Mouse (Mus musculus) cerebellum, adult 18-20 months (tissue): Measurements from ENCODE around the gene Gm20498.
A peak's percentile ranks its signal among the peaks of the same experiment; 100 is the strongest.
"Not testable (repeated sequence)": the region's sequence is repeated elsewhere in the genome, so short reads cannot be mapped to it uniquely, and the experiment has no call there.

Source experiments
- DNase-seq, 2 experiments: peaks; one replicate each; pipeline ENCODE4 v3.0.0; 2021

Gm20498 gene

GRCm38 (mm10) chr12:81532316-81533028 lies at the start of gene Gm20498, which contains the start of gene Synj2bp:
Gm20498 (minus strand) TSS chr12:81532905.
Synj2bp (minus strand) TSS chr12:81532911.
- DNase-seq = peak; percentile 90 to 93

DNA sequence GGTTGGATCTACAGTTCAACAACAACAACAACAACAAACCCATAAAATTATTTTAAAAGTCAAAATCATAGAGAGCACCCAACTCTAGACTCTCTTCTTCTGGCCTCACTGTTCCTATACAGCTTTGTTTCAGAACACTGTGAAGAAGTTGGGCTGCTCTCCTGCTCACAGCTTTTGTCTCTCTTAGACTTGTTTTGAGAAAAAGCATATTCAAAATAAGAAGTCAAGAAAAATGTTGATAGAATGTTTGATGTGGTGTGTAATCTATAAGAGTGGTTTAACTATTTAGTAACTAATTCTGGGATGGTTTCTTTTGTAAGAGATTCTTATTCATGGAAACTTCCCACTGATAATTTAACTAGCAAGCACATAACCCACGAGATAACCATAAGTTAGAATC lies 35.7 kb upstream of the Gm20498 start, which contains the start of gene Adam21:
Gene Adam21 (minus strand): TSS at position 101 of the 400 bp plus-strand sequence.
- no peak for DNase-seq

DNA sequence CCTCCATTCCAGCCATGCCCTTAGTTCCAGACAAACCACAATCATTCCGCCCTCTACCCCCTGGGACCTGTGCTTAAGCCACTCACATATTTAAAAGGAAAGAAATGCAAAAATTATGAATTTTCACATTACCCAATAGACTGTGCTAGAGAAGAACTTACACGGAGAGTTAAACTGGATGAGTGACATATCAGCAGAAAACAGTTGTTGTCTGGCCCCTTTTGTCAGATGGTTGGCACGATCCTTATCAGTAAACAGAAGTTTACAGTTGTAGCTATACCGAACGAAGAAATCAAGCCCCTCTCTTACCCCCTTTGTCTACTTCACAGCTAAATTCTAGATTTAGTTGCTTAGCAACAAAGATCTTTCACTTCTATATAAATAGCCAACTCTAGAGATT lies 35.2 kb upstream of the Gm20498 start:
- no peak for DNase-seq

DNA sequence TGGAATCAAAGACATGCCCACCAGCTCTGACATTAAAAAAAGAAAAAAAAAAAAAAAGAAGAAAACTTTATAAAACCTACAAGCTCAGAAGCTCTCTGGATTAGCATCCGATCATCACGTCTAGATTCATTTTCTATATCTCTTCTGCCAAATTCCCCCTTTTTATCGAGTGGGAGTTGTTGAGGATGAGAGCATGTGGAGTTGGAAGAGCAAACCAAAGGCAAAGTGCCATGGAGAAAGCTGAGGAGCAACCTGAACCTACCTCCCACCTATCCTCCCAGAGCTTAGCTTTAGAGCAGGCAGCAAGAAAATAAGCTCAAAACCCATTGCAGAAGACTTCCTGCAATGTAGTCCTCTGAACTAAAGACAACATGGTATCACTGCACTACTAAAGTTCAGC lies 31.5 kb upstream of the Gm20498 start:
- no peak for DNase-seq

GRCm38 (mm10) chr12:81549286-81549685 lies 16.6 kb upstream of the Gm20498 start:
- no peak for DNase-seq

DNA sequence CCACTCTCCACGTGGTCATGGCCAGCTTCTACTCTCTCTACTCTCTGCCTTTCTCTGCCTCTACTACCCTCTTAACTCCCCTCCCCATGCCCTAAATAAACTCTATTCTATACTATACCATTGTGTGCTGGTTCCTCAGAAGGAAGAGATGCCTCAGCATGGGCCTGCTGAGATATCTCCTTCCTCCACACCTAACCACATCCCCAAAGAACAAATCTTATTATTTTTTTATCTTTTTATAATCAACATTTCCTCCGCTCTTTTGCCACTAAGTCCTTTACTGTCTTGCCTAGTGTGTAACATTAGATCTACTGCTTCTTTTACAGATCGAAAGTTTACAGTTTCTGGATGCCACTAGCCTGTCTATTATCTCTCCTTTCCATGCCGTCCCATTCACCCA lies 14.5 kb upstream of the Gm20498 start:
- no peak for DNase-seq

- no peak for DNase-seq
These were observed 319 bp upstream of the Gm20498 start for GRCm38 (mm10) chr12:81533029-81533419.

GRCm38 (mm10) chr12:81530587-81530986 lies 2.1 kb downstream of the Gm20498 start:
- DNase-seq = not testable (repeated sequence)

DNA sequence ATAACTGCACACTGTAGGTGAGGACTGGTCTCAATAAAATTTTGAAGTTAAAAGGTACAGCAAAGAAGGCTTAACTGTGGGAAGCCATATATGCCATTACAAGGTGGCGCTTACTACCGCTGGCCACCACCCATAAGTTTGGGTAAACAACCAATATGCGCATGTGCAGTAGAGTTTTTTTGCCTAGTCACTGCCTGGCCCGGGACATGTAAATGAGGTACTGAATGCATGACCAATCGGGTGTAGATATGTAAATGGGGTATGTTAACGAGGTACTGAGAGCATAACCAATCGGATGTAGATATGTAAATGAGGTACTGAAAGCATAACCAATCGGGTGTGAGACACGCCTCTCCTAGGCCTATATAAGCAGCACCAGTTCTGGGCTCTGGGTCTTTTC lies 35.8 kb downstream of the Gm20498 start:
- DNase-seq = not testable (repeated sequence)

GRCm38 (mm10) chr12:81490491-81490890 lies 42.2 kb downstream of the Gm20498 start:
- DNase-seq = no peak

DNA sequence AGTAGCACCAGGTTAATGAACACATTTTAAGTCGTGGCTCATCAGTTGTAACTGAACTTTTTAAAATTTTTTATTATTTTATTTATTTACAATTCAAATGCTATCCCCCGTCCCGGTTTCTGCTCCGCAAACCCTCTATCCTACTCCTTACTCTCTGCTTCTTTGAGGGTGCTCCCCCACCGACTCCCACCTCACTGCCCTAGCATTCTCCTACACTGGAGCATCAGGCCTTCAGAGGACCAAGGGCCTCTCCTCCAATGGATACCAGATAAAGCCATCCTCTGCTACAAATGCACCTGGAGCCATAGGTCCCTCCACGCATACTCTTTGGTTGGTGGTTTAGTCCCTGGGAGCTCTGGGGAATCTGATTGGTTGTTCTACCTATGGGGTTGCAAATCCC lies 47.4 kb downstream of the Gm20498 start:
- DNase-seq = peak in 1 of 2 experiments; percentile 16

DNA sequence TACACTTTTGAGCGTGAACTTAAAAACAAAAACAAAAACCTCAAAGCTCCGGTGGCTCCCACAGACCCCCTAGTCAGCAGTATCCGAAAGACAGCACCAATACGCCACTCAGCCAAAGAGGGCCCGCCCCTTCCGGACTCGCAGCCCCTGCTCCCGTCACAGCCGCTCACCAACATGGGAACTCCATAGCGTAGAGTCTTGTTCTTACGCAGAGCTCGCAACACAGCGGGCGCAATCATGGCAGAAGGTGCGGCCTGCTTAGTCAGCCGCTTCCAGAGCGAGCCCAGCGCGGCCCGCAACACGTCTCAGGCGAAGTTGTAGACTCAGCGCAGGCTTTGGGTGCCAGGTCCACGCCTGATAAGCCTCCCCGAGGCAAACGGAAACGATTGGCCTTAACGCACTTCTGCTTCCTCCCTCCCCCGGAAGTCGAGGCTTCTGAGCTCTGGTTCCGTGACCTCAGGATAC lies 47.9 kb downstream of the Gm20498 start, which contains the start of gene Cox16:
Gene Cox16 (minus strand): TSS at position 401 of the 465 bp plus-strand sequence.
- DNase-seq = peak; percentile 87

DNA sequence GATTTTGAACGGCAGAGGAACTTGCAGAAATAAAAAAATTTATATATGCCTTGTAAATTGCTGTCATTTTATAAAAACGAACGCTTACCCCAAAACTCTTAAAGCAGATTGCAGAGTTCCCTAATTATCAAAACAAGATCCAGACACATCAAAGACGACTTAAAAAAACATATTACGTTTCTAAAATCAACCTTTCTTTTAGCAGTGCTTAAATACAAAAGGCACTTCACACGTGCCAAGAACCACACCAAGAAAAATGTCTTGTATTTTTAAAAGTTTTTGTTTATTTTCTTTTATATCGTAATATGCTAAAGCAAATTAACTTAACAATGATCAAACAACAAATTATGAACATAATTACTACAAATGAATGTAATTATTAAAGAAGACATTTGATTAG lies 48.5 kb downstream of the Gm20498 start:
- DNase-seq = no peak

GRCm38 (mm10) chr12:81483656-81484055 lies 49.0 kb downstream of the Gm20498 start:
- DNase-seq = peak; percentile 15 to 36

- not testable (repeated sequence) for DNase-seq
These were observed 73.7 kb downstream of the Gm20498 start for GRCm38 (mm10) chr12:81459051-81459450.

DNA sequence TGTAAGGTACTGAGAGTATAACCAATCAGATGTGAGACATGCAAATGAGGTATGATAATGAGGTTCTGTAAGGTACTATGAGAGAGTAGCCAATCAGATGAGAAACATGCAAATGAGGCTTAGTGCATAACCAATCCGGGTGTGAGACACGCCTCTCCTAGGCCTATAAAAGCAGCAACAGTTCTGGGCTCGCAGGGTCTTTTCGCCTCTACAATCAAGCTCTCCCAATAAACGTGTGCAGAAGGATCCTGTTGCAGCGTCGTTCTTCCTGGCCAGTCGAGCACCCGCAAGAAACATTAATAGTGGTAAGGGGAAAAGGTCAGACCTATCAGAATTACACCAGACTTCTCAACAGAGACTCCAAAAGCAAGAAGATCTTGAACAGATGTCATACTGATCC lies 93.7 kb downstream of the Gm20498 start:
- not testable (repeated sequence) for DNase-seq

DNA sequence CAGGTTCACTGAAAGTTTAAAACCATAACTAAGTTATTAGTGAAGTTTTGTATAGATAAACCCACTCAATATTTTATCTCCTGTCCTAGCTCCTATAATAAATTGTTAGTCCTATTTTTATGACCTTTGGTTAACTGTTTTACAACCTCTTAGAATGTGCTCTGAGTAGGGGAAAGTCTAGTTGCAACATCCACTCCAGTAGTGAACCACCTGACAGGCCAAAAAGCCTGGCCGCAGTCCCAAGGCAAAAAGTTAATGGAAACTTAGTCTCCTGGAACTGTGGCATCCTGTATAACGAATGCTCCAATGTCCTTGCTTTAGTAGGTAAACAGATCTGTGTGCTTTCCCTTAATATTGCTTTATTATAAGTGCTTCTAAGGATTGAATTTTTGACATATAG lies 97.9 kb downstream of the Gm20498 start:
- not testable (repeated sequence) for DNase-seq

GRCm38 (mm10) chr12:81421846-81422245 lies 110.9 kb downstream of the Gm20498 start, which contains the start of gene Adam4:
Adam4 (minus strand) TSS chr12:81421946.
- no peak for DNase-seq

DNA sequence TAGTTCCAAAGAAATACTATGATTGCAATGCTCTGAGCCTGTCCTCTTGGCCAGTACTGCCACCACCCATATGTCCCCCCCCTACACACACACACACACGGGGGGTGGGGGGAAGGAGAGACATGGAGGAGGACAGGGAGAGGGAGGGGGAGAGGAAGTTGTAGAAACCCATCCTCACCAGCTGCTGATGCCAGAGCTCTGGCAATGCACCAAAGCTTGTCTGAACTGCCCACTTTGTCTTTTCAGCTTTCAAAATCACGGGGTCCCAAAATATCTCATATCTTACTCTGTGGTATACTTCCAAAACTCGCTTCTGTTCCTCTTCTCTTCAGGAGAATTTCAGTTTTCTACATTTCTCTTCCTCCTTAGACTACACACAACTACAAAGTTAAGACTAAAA lies 119.5 kb downstream of the Gm20498 start:
- no peak for DNase-seq

DNA sequence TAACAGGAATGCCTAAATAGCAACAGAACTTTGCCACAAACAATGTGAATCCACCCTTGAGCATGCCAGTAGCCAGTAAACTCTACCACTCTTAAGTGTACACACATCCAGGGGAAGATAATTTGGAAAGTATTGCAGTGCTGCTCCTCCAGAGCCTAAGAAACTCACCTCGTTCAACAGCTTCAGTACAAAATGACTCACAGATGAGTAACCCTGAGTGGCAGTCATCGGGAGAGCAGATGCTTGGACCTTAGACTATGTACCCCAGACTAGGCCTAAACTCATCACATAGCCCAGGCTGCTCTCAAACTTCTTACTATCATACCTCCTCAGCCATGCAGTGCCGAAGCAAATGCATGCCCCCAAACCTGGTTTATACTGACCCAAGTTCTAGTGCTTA lies 123.7 kb downstream of the Gm20498 start:
- DNase-seq = no peak

DNA sequence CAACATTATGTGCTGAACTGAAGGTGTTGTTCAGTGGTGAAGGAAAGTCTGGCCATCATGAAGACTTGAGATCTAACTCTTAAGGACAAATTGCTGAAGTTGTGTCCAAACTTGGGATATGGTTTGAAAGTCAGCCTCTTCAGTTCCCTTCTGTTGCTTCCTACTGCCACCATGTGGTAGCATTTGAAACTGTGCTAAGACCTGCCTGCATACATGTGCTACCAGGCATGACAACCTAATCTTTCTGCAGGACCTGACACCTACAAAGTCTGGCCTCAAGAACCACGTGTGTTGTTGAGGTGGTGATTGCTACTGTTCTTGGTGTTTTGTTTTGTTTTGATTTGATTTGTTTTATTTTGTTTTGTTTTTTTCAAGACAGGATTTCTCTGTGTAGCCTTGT lies 130.5 kb downstream of the Gm20498 start:
- peak; percentile 81 to 83 for DNase-seq

DNA sequence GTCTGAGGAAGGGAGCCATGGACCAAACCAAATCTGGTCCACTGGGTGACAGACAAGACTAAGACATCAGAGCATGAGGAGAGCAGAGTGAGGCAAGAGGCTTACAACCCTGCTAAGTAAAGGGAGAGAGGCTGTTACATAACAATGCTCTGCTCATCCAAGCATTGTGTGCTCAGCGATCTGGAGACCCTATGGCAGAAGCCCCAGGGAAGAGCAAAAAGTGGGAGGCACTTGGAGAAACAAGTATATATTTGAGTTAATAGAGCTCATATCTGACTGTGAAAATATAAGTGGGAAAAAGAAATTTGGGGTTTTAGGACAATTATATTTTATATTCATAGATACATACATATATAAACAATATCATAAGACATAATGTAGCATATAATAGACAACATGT lies 153.3 kb downstream of the Gm20498 start, which contains the start of gene Gm4787:
Gene Gm4787 (minus strand): TSS at position 101 of the 400 bp plus-strand sequence.
- DNase-seq = not testable (repeated sequence)

- DNase-seq = no peak
These were observed 198.9 kb downstream of the Gm20498 start for GRCm38 (mm10) chr12:81333841-81334240.

DNA sequence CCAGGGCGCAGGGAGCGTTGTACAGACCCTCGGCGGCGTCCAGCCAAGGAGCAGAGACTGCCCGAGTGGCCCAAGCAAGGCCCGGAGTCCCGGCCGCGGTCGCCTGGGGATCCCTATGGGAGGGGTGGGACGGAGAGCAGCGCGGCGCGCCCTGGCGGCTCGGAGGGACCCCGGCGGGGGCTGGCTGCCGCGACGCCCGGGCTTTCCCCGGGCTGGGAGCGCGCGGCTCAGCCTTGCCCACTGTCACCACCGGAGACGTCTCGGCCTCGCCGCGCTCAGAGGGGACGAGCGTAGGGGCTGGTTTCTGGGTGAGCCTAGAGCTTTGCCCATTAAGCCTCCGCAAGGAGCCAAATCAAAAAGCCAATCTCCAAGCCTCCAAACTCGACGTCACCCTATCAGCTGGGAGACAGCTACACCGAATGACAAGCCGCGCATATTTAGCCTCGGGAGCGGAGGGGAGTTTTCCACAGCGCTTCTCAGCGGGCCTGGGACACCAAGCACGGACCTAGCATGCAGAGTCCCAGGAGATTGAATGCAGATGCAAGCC lies 199.8 kb downstream of the Gm20498 start, which contains the start of gene Slc8a3:
Gene Slc8a3 (minus strand): TSS at position 306 of the 547 bp plus-strand sequence.
- DNase-seq = peak; percentile 79 to 84
